Mouse (Mus musculus) C2C12 (cell line): ENCODE measurements around the gene Etnk1.

Experiments used
- CTCF ChIP-seq: IDR thresholded peaks from one replicate; pipeline ENCODE4 v1.5.1; 2011; ENCODE audit not compliant: control insufficient read depth, insufficient read depth, insufficient read length
- USF1 ChIP-seq: IDR thresholded peaks from one replicate; pipeline ENCODE4 v1.6.1; 2011; ENCODE audit warnings: low read depth, mild to moderate bottlenecking, control low read depth, moderate library complexity

DNA sequence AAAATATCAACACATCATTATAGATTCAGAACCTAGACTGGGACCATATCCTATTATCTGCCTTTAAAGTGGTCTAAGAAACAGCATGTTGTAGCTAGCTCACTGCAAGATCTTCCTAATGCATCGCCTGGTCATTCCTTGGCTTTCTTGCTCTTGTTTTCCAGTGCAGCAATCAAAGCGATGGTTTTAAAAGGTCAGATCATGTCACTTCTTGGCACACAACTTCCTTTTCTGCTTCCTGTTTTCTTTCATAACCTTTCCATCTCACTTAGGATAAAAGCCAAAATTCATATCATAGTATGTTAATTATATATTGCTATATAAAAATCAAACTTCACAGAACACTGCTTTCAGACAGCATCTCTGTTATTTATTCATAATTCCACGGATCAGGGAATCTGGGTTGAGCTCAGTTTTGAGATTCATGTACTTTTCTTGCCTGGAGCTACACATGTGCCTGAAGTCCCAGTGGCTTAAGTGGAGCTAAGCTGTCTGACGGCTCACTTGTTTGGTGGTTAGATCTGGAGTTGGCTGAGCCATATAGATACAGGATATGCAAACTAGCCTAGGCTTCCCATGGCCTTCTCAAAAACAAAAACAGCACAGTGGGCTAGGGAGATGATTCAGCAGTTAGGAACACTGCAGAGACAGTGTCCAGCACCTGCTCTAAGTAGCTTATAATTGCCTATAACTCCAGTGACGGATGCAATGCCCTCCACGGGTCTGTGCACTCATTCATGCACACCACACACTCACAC is 34.9 kb upstream of the Etnk1 start:
- no peak for TF ChIP-seq CTCF
- no peak for TF ChIP-seq USF1
